Mouse (Mus musculus): ENCODE measurements at regions not wholly inside any gene's neighbourhood (a gene's known extent, or its start where the extent isn't known, plus 50 kb on each side); places are given as distances from the start of the nearest gene placed in this dataset.

DNA sequence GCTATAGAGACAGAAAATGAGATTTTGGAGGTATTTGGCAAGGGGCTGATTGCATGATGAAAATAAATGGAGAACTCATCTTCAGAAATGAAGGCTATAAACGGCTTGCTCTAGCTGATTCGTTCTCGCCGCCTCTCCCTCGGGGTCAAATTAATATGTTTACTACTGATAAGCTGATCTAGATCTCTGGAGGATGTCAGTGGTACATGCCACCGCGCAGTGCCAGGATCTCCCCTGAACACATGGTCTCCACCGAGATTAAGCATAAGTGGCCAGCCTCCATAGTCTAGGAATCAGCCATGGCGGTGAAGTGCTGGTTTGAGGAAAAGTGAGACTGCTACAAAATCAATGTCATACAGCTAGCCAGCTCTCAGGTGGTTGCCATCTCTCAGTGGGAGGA, 61.0 kb upstream of the Aff3 start:
- no peak for TF ChIP-seq CTCF (IDR thresholded peaks at IDR 0.05; ENCODE audit: low read depth)
- no peak for TF ChIP-seq EP300 (optimal IDR thresholded peaks at IDR 0.05)
